Mouse (Mus musculus) MEL (cell line): ENCODE measurements around the gene Telo2. TPM values are rescaled to one million over a fixed set of nuclear protein-coding genes. Genes with fewer than 3 reads are reported as not detected.

Source experiments
- DNase-seq: peaks from one replicate; pipeline ENCODE4 v3.0.0; 2011; ENCODE audit warnings: low read depth, low spot score
- H3K27ac ChIP-seq: 2 replicates; pipeline ENCODE4 v1.5.1; 2012; ENCODE audit warnings: low read depth, mild to moderate bottlenecking, control low read depth, low read length, moderate library complexity; ENCODE audit not compliant: control insufficient read depth
- H3K27me3 ChIP-seq, 2 experiments: fragments of 150-350 bp in 1 of 2; sonication (generic) in 1 of 2; 2 replicates each; pipeline ENCODE4 v1.6.1; 2012; ENCODE audit warnings: low read length in 2 of 2, mild to moderate bottlenecking in 2 of 2, improper control_type of control experiment in 1 of 2, moderate library complexity in 1 of 2; ENCODE audit not compliant: insufficient read depth in 2 of 2, control insufficient read depth in 1 of 2
- H3K36me3 ChIP-seq, 2 experiments: 2 replicates each; pipeline ENCODE4 v1.6.1; 2012 to 2014; ENCODE audit warnings: low read length in 2 of 2, improper control_type of control experiment in 1 of 2, inconsistent platforms in 1 of 2, mild to moderate bottlenecking in 1 of 2; ENCODE audit not compliant: insufficient read depth in 2 of 2, control insufficient read depth in 1 of 2
- H3K4me1 ChIP-seq, 2 experiments: fragments of 150-350 bp in 1 of 2; sonication (generic) in 1 of 2; 2 replicates each; pipeline ENCODE4 v1.6.1; 2012; ENCODE audit warnings: low read length in 2 of 2, improper control_type of control experiment in 1 of 2, mild to moderate bottlenecking in 1 of 2; ENCODE audit not compliant: insufficient read depth in 2 of 2, control insufficient read depth in 1 of 2
- H3K4me3 ChIP-seq, 2 experiments: fragments of 150-350 bp in 1 of 2; sonication (generic) in 1 of 2; 2 replicates each; pipeline ENCODE4 v1.5.1; 2012; ENCODE audit warnings: low read depth in 2 of 2, low read length in 2 of 2, mild to moderate bottlenecking in 2 of 2, moderate library complexity in 2 of 2, control low read depth in 1 of 2, improper control_type of control experiment in 1 of 2; ENCODE audit not compliant: control insufficient read depth in 1 of 2, insufficient read depth in 1 of 2
- H3K79me2 ChIP-seq: 2 replicates; pipeline ENCODE4 v1.6.1; 2012; ENCODE audit warnings: mild to moderate bottlenecking, low read length, moderate library complexity; ENCODE audit not compliant: control insufficient read depth, poor library complexity, insufficient read depth
- H3K9ac ChIP-seq: 2 replicates; pipeline ENCODE4 v1.6.1; 2012; ENCODE audit warnings: low read depth, mild to moderate bottlenecking, control low read depth, low read length, moderate library complexity; ENCODE audit not compliant: control insufficient read depth, poor library complexity, severe bottlenecking
- H3K9me3 ChIP-seq: fragments of 150-350 bp; sonication (generic); replicated peaks from 2 replicates; pipeline ENCODE4 v1.6.1; 2012; ENCODE audit warnings: mild to moderate bottlenecking, low read length, improper control_type of control experiment, moderate library complexity; ENCODE audit not compliant: insufficient read depth
- EP300 ChIP-seq, 2 experiments: IDR thresholded peaks; 2 replicates each; pipeline ENCODE4 v1.6.1; 2011; ENCODE audit warnings: improper control_type of control experiment in 2 of 2, low read length in 2 of 2, low read depth in 1 of 2, mild to moderate bottlenecking in 1 of 2
- GATA1 ChIP-seq: IDR thresholded peaks from 2 replicates; pipeline ENCODE4 v1.6.1; 2011; ENCODE audit warnings: low read depth, low read length, improper control_type of control experiment
- JUND ChIP-seq: IDR thresholded peaks from 2 replicates; pipeline ENCODE4 v1.6.1; 2011; ENCODE audit warnings: low read depth, mild to moderate bottlenecking, improper control_type of control experiment, low read length
- MYB ChIP-seq: IDR thresholded peaks from 2 replicates; pipeline ENCODE4 v1.6.1; 2011; ENCODE audit warnings: mild to moderate bottlenecking, low read depth, low read length, improper control_type of control experiment
- NELFE ChIP-seq: IDR thresholded peaks from 2 replicates; pipeline ENCODE4 v1.6.1; 2011; ENCODE audit warnings: low read depth, low read length, improper control_type of control experiment
- NRF1 ChIP-seq: IDR thresholded peaks from 2 replicates; pipeline ENCODE4 v1.6.1; 2014; ENCODE audit warnings: low read depth, mild to moderate bottlenecking, inconsistent platforms, low read length, improper control_type of control experiment, moderate library complexity; ENCODE audit not compliant: poor library complexity, insufficient read depth, severe bottlenecking
- POLR2A ChIP-seq, 2 experiments: IDR thresholded peaks; 2 replicates each; pipeline ENCODE4 v1.6.1; 2011 to 2012; ENCODE audit warnings: low read length in 2 of 2, mild to moderate bottlenecking in 2 of 2, control low read depth in 1 of 2, improper control_type of control experiment in 1 of 2, low read depth in 1 of 2, moderate library complexity in 1 of 2; ENCODE audit not compliant: control insufficient read depth in 1 of 2, insufficient read depth in 1 of 2, poor library complexity in 1 of 2
- POLR2AphosphoS2 ChIP-seq: IDR thresholded peaks from 2 replicates; pipeline ENCODE4 v1.6.1; 2011; ENCODE audit warnings: low read length, improper control_type of control experiment
- TAL1 ChIP-seq: IDR thresholded peaks from 2 replicates; pipeline ENCODE4 v1.6.1; 2012; ENCODE audit warnings: mild to moderate bottlenecking, inconsistent platforms, low read length, moderate library complexity, mixed read lengths
- TCF12 ChIP-seq: IDR thresholded peaks from 2 replicates; pipeline ENCODE4 v1.6.1; 2014; ENCODE audit warnings: low read depth, mild to moderate bottlenecking, inconsistent platforms, low read length, improper control_type of control experiment, moderate library complexity
- USF2 ChIP-seq, 2 experiments: IDR thresholded peaks; 2 replicates each; pipeline ENCODE4 v1.6.1; 2011 to 2012; ENCODE audit warnings: improper control_type of control experiment in 2 of 2, low read length in 2 of 2, borderline replicate concordance in 1 of 2, inconsistent platforms in 1 of 2, low read depth in 1 of 2, mild to moderate bottlenecking in 1 of 2; ENCODE audit not compliant: insufficient read depth in 1 of 2
- ZKSCAN1 ChIP-seq: IDR thresholded peaks from 2 replicates; pipeline ENCODE4 v1.6.1; 2012; ENCODE audit warnings: low read depth, mild to moderate bottlenecking, inconsistent platforms, low read length, improper control_type of control experiment, moderate library complexity
- ZNF384 ChIP-seq: IDR thresholded peaks from 2 replicates; pipeline ENCODE4 v1.6.1; 2012; ENCODE audit warnings: low read depth, mild to moderate bottlenecking, inconsistent platforms, low read length, improper control_type of control experiment
- polyA plus RNA-seq, 2 experiments: library from polyadenylated mRNA; stranded (reverse) in 1 of 2; unstranded in 1 of 2; fragments of >175 nt in 1 of 2; fragments of >200 nt in 1 of 2; gene quantifications; 2 replicates each; pipeline versions ENCODE4 v1.2.1 to v1.2.4; 2012; ENCODE audit warnings: low replicate concordance in 2 of 2, low read depth in 1 of 2; ENCODE audit not compliant: insufficient read length in 2 of 2, insufficient read depth in 1 of 2, missing spikeins in 1 of 2
- total RNA-seq: library from RNA; depleted of rRNA; stranded (reverse); fragments of 300-350 nt; gene quantifications from 2 replicates; pipeline ENCODE4 v1.2.3, GENCODE M21; 2012; rRNA removed

The Telo2 gene
- total and polyA plus RNA-seq, 3 experiments = 20.0 to 20.9 TPM; not detected in 1

GRCm38 (mm10) chr17:25053274-25053673 is 62.5 kb downstream of the Telo2 start:
- DNase-seq = no peak
- Histone ChIP-seq H3K27ac (no peak overlapping the region), H3K9ac (no peak overlapping the region), H3K9me3 (no peaks in the 10 kb centered on the region), H3K27me3 (no peaks in the 10 kb centered on the region), H3K36me3 (no peaks in the 10 kb centered on the region), H3K4me1 (no peaks in the 10 kb centered on the region), H3K79me2 (no peaks in the 10 kb centered on the region), H3K4me3 (no peak overlapping the region)
- TF ChIP-seq POLR2A (IDR thresholded peaks at IDR 0.05; ENCODE audit: control insufficient read depth in 1 of 2, insufficient read depth in 1 of 2, low read depth in 1 of 2, low read length in 2 of 2, poor library complexity in 1 of 2) = no peak
- no peak for TF ChIP-seq GATA1
- no peak for TF ChIP-seq MYB
- TF ChIP-seq EP300 (IDR thresholded peaks at IDR 0.05; ENCODE audit: low read depth in 1 of 2, low read length in 2 of 2) = no peak
- TF ChIP-seq JUND = no peak
- TF ChIP-seq TAL1 = no peak
- no peak for TF ChIP-seq NELFE
- TF ChIP-seq TCF12 = no peak
- TF ChIP-seq ZNF384 = no peak
- TF ChIP-seq ZKSCAN1 = no peak
- TF ChIP-seq POLR2AphosphoS2 = no peak
- no peak for TF ChIP-seq NRF1
- TF ChIP-seq USF2 (IDR thresholded peaks at IDR 0.05; ENCODE audit: borderline replicate concordance in 1 of 2, insufficient read depth in 1 of 2, low read depth in 1 of 2, low read length in 2 of 2) = no peak

Other genes with a start within 250 kb of the Telo2 start
- not detected in 2 replicates for gene Igfals, start 250.0 kb downstream of the Telo2 start, total RNA-seq
- under 1 TPM in 1 of 2 experiments, not detected in 1; 0.04 TPM for gene Igfals, start 250.0 kb downstream of the Telo2 start, polyA plus RNA-seq
- gene Nubp2, start 229.6 kb downstream of the Telo2 start, total RNA-seq = 109 and 141 TPM in 2 replicates
- gene Nubp2, start 229.6 kb downstream of the Telo2 start, polyA plus RNA-seq = 100 to 1,000 TPM in 1 of 2 experiments, not detected in 1; 191 TPM
- gene Spsb3, start 229.3 kb downstream of the Telo2 start, total RNA-seq = 27.2 and 34.5 TPM in 2 replicates
- 10 to 100 TPM in 1 of 2 experiments, not detected in 1; 30.2 TPM for gene Spsb3, start 229.3 kb downstream of the Telo2 start, polyA plus RNA-seq
- gene Eme2, start 220.9 kb downstream of the Telo2 start, total RNA-seq = 19.5 and 26.8 TPM in 2 replicates
- gene Eme2, start 220.9 kb downstream of the Telo2 start, polyA plus RNA-seq = 10 to 100 TPM in 1 of 2 experiments, not detected in 1; 15.1 TPM
- gene Mrps34, start 220.9 kb downstream of the Telo2 start, total RNA-seq = 60.1 and 74.8 TPM in 2 replicates
- 10 to 100 TPM in 1 of 2 experiments, not detected in 1; 82.0 TPM for gene Mrps34, start 220.9 kb downstream of the Telo2 start, polyA plus RNA-seq
- 24.4 and 29.1 TPM in 2 replicates for gene Nme3, start 219.5 kb downstream of the Telo2 start, total RNA-seq
- 10 to 100 TPM in 1 of 2 experiments, not detected in 1; 22.1 TPM for gene Nme3, start 219.5 kb downstream of the Telo2 start, polyA plus RNA-seq
- gene Mapk8ip3, start 179.0 kb downstream of the Telo2 start, total RNA-seq = 16.9 and 22.8 TPM in 2 replicates
- gene Mapk8ip3, start 179.0 kb downstream of the Telo2 start, polyA plus RNA-seq = 10 to 100 TPM in 1 of 2 experiments, not detected in 1; 44.5 TPM
- gene Jpt2, start 155.3 kb downstream of the Telo2 start, total RNA-seq = 31.7 and 35.5 TPM in 2 replicates
- gene Jpt2, start 155.3 kb downstream of the Telo2 start, polyA plus RNA-seq = 10 to 100 TPM in 1 of 2 experiments, not detected in 1; 40.9 TPM
- gene Cramp1l, start 100.2 kb downstream of the Telo2 start, total RNA-seq = 2.4 TPM in 2 replicates
- gene Cramp1l, start 100.2 kb downstream of the Telo2 start, polyA plus RNA-seq = 1 to 10 TPM in 1 of 2 experiments, not detected in 1; 5.1 TPM
- gene Ift140, start 99.9 kb downstream of the Telo2 start, total RNA-seq = 3.4 and 4.3 TPM in 2 replicates
- gene Ift140, start 99.9 kb downstream of the Telo2 start, polyA plus RNA-seq = 1 to 10 TPM in 1 of 2 experiments, not detected in 1; 9.0 TPM
- not detected in 2 replicates for gene Tmem204, start 32.4 kb downstream of the Telo2 start, total RNA-seq
- gene Tmem204, start 32.4 kb downstream of the Telo2 start, polyA plus RNA-seq = under 1 TPM in 1 of 2 experiments, not detected in 1; 0.10 TPM
- gene Ptx4, start 4.8 kb upstream of the Telo2 start, total RNA-seq = not detected in 2 replicates
- not detected for gene Ptx4, start 4.8 kb upstream of the Telo2 start, polyA plus RNA-seq
- gene Clcn7, start 17.4 kb upstream of the Telo2 start, total RNA-seq = 9.8 and 10.9 TPM in 2 replicates
- 10 to 100 TPM in 1 of 2 experiments, not detected in 1; 16.4 TPM for gene Clcn7, start 17.4 kb upstream of the Telo2 start, polyA plus RNA-seq
- gene Ccdc154, start 46.5 kb upstream of the Telo2 start, total RNA-seq = 0.10 and 0.12 TPM in 2 replicates
- under 1 TPM in 1 of 2 experiments, not detected in 1; 0.19 TPM for gene Ccdc154, start 46.5 kb upstream of the Telo2 start, polyA plus RNA-seq
- gene Gm38655, start 59.5 kb upstream of the Telo2 start, total RNA-seq = not detected in 2 replicates
- not detected for gene Gm38655, start 59.5 kb upstream of the Telo2 start, polyA plus RNA-seq
- 19.8 and 22.0 TPM in 2 replicates for gene BC003965, start 68.6 kb upstream of the Telo2 start, total RNA-seq
- gene BC003965, start 68.6 kb upstream of the Telo2 start, polyA plus RNA-seq = 10 to 100 TPM in 1 of 2 experiments, not detected in 1; 29.2 TPM
- 16.6 and 18.0 TPM in 2 replicates for gene Unkl, start 72.4 kb upstream of the Telo2 start, total RNA-seq
- gene Unkl, start 72.4 kb upstream of the Telo2 start, polyA plus RNA-seq = 10 to 100 TPM in 1 of 2 experiments, not detected in 1; 42.4 TPM
- gene Gnptg, start 124.2 kb upstream of the Telo2 start, total RNA-seq = 7.7 and 8.7 TPM in 2 replicates
- gene Gnptg, start 124.2 kb upstream of the Telo2 start, polyA plus RNA-seq = 10 to 100 TPM in 1 of 2 experiments, not detected in 1; 10.8 TPM
- 35.2 and 37.4 TPM in 2 replicates for gene Tsr3, start 124.2 kb upstream of the Telo2 start, total RNA-seq
- 10 to 100 TPM in 1 of 2 experiments, not detected in 1; 50.5 TPM for gene Tsr3, start 124.2 kb upstream of the Telo2 start, polyA plus RNA-seq
- gene Baiap3, start 140.4 kb upstream of the Telo2 start, total RNA-seq = 0.08 and 0.13 TPM in 2 replicates
- gene Baiap3, start 140.4 kb upstream of the Telo2 start, polyA plus RNA-seq = under 1 TPM in 1 of 2 experiments, not detected in 1; 0.14 TPM
- gene Ube2i, start 158.7 kb upstream of the Telo2 start, total RNA-seq = 457 and 464 TPM in 2 replicates
- 100 to 1,000 TPM in 1 of 2 experiments, not detected in 1; 564 TPM for gene Ube2i, start 158.7 kb upstream of the Telo2 start, polyA plus RNA-seq
- gene Prss34, start 182.4 kb upstream of the Telo2 start, total RNA-seq = not detected in 2 replicates
- gene Prss34, start 182.4 kb upstream of the Telo2 start, polyA plus RNA-seq = not detected
- gene Prss28, start 192.7 kb upstream of the Telo2 start, total RNA-seq = not detected in 2 replicates
- gene Prss28, start 192.7 kb upstream of the Telo2 start, polyA plus RNA-seq = not detected
- not detected in 2 replicates for gene Prss29, start 202.7 kb upstream of the Telo2 start, total RNA-seq
- gene Prss29, start 202.7 kb upstream of the Telo2 start, polyA plus RNA-seq = not detected
- gene Tpsab1, start 229.6 kb upstream of the Telo2 start, total RNA-seq = not detected in 2 replicates
- not detected for gene Tpsab1, start 229.6 kb upstream of the Telo2 start, polyA plus RNA-seq